Mouse (Mus musculus) small intestine, adult 2 months (tissue): ENCODE data around the gene Terf2ip.

Source experiments
- CTCF ChIP-seq: fragments of 200-500 bp; IDR thresholded peaks from 2 replicates; pipeline ENCODE4 v1.5.1; 2012; ENCODE audit warnings: low read depth, mild to moderate bottlenecking, control low read depth, inconsistent platforms, low read length, moderate library complexity, mixed read lengths; ENCODE audit not compliant: insufficient replicate concordance, insufficient read length; ENCODE audit errors: extremely low read depth
- POLR2A ChIP-seq: fragments of 200-500 bp; IDR thresholded peaks from 2 replicates; pipeline ENCODE4 v1.6.1; 2012; ENCODE audit warnings: low read depth, mild to moderate bottlenecking, control low read depth, inconsistent platforms, low read length, moderate library complexity

DNA sequence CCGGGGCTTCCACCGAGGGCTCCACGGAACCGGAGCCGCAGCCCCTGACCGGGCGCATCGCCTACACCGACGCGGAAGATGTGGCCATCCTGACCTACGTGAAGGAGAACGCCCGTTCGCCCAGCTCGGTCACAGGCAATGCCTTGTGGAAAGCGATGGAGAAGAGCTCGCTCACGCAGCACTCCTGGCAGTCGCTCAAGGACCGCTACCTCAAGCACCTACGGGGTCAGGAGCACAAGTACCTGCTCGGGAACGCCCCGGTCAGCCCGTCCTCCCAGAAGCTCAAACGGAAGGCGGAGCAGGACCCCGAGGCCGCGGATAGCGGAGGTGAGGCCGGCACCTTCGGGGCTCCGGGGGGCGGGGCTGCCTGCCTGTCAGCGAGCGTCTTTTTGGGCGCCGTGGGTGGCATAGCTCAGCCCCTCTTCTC is 631 bp downstream of the Terf2ip start:
- TF ChIP-seq CTCF (no peak), POLR2A (no peak)
